Mouse (Mus musculus) A20 (cell line): ENCODE results near the gene Pkp4.

Experiments used
- DNase-seq: peaks from one replicate; pipeline ENCODE4 v3.0.0-alpha.2; 2011; ENCODE audit warnings: low read depth, low spot score

Gene Pkp4

GRCm38 (mm10) chr2:59184107-59185064, 23.7 kb downstream of the Pkp4 start:
- DNase-seq: no peak

- no peak for DNase-seq
Observed at GRCm38 (mm10) chr2:59186122-59186521, 25.5 kb downstream of the Pkp4 start.

- DNase-seq: no peak
Observed at GRCm38 (mm10) chr2:59186966-59187365, 26.3 kb downstream of the Pkp4 start.

- DNase-seq: no peak
Observed at GRCm38 (mm10) chr2:59188306-59188705, 27.7 kb downstream of the Pkp4 start.

GRCm38 (mm10) chr2:59189661-59190185, 29.1 kb downstream of the Pkp4 start:
- DNase-seq: no peak

- DNase-seq: no peak
Observed at GRCm38 (mm10) chr2:59190186-59190585, 29.5 kb downstream of the Pkp4 start.

GRCm38 (mm10) chr2:59191466-59191865, 30.8 kb downstream of the Pkp4 start:
- DNase-seq: no peak

GRCm38 (mm10) chr2:59193117-59193516, 32.5 kb downstream of the Pkp4 start:
- no peak for DNase-seq

- DNase-seq: no peak
Observed at GRCm38 (mm10) chr2:59197156-59197555, 36.5 kb downstream of the Pkp4 start.

GRCm38 (mm10) chr2:59199476-59199976, 38.9 kb downstream of the Pkp4 start:
- DNase-seq: no peak

GRCm38 (mm10) chr2:59200511-59200910, 39.9 kb downstream of the Pkp4 start:
- no peak for DNase-seq

GRCm38 (mm10) chr2:59202930-59203329, 42.3 kb downstream of the Pkp4 start:
- no peak for DNase-seq

- no peak for DNase-seq
Observed at GRCm38 (mm10) chr2:59203627-59204425, 43.2 kb downstream of the Pkp4 start.

GRCm38 (mm10) chr2:59205092-59205491, 44.4 kb downstream of the Pkp4 start:
- DNase-seq: no peak

- no peak for DNase-seq
Observed at GRCm38 (mm10) chr2:59206190-59206589, 45.5 kb downstream of the Pkp4 start.

- DNase-seq: no peak
Observed at GRCm38 (mm10) chr2:59207240-59207639, 46.6 kb downstream of the Pkp4 start.

- no peak for DNase-seq
Observed at GRCm38 (mm10) chr2:59207725-59208124, 47.1 kb downstream of the Pkp4 start.

GRCm38 (mm10) chr2:59208276-59208675, 47.6 kb downstream of the Pkp4 start:
- no peak for DNase-seq

- DNase-seq: no peak
Observed at GRCm38 (mm10) chr2:59211051-59211450, 50.4 kb downstream of the Pkp4 start.

GRCm38 (mm10) chr2:59212430-59212829, 51.8 kb downstream of the Pkp4 start:
- no peak for DNase-seq

GRCm38 (mm10) chr2:59212846-59213245, 52.2 kb downstream of the Pkp4 start:
- no peak for DNase-seq

GRCm38 (mm10) chr2:59217931-59218330, 57.3 kb downstream of the Pkp4 start:
- no peak for DNase-seq
